Mouse (Mus musculus) intestine, embryonic 16.5 days (tissue): ENCODE results near the gene Atp8b4. TPM values are rescaled to one million over a fixed set of nuclear protein-coding genes. Genes with fewer than 3 reads are reported as not detected.

Experiments
- ATAC-seq: fragments of 200-750 bp; cut with Nextera tagmentation; 2 replicates; pipeline ENCODE4 v1.8.0; 2017; ENCODE audit warnings: moderate TSS enrichment, moderate library complexity
- H3K27ac ChIP-seq: fragments of 300-500 bp; sonication (generic); 2 replicates; pipeline ENCODE4 v1.5.1; 2014; ENCODE audit warnings: mild to moderate bottlenecking, low read length
- H3K27me3 ChIP-seq: fragments of 300-500 bp; sonication (generic); replicated peaks from 2 replicates; pipeline ENCODE4 v1.6.1; 2014; ENCODE audit warnings: low read length, control low read depth, mixed read lengths; ENCODE audit not compliant: control insufficient read depth, insufficient read depth
- H3K36me3 ChIP-seq: fragments of 300-500 bp; sonication (generic); 2 replicates; pipeline ENCODE4 v1.6.1; 2014; ENCODE audit warnings: low read length, control low read depth; ENCODE audit not compliant: control insufficient read depth, insufficient read depth
- H3K4me1 ChIP-seq: fragments of 300-500 bp; sonication (generic); 2 replicates; pipeline ENCODE4 v1.6.1; 2014; ENCODE audit warnings: low read length, control low read depth, mixed read lengths; ENCODE audit not compliant: control insufficient read depth, insufficient read depth
- H3K4me2 ChIP-seq: fragments of 300-500 bp; sonication (generic); 2 replicates; pipeline ENCODE4 v1.6.1; 2014; ENCODE audit warnings: low read depth, low read length, control low read depth
- H3K4me3 ChIP-seq: fragments of 300-500 bp; sonication (generic); 2 replicates; pipeline ENCODE4 v1.5.1; 2014; ENCODE audit warnings: mild to moderate bottlenecking, low read length
- H3K9ac ChIP-seq: fragments of 300-500 bp; sonication (generic); 2 replicates; pipeline ENCODE4 v1.6.1; 2014; ENCODE audit warnings: low read depth, low read length
- H3K9me3 ChIP-seq: fragments of 300-500 bp; sonication (generic); 2 replicates; pipeline ENCODE4 v1.6.1; 2016; ENCODE audit warnings: low read length, control low read depth; ENCODE audit not compliant: control insufficient read depth
- WGBS: fragments of 180-500 bp; shearing (Covaris S2); extraction: QIAGEN DNeasy Blood & Tissue Kit; methylation state at CpG from one replicate; pipeline ENCODE4 v1.1.7; 2014; 5-methylcytosine and 5-hydroxymethylcytosine counted together
- polyA plus RNA-seq: library from polyadenylated mRNA; unstranded; fragments of >200 nt; fragmentation: Nextera tagmentation; extraction: Ambion mirVana; gene quantifications from 2 replicates; pipeline ENCODE4 v1.2.1, GENCODE M21; 2015

The Atp8b4 gene
- polyA plus RNA-seq, 1 experiment from 2014 or later, result 0.46 TPM

GRCm38 (mm10) chr2:126485262-126486017 is 15.0 kb downstream of the Atp8b4 start:
- H3K4me2 ChIP-seq, result no peak overlapping the region
- no peak overlapping the region for H3K4me3 ChIP-seq
- no peaks in the 10 kb centered on the region for H3K27me3 ChIP-seq
- H3K9ac ChIP-seq, result no peak overlapping the region
- 67% methylated on average over 11 of the region's 11 CpGs for WGBS
- ATAC-seq, result no peak
- no peaks in the 10 kb centered on the region for H3K36me3 ChIP-seq
- H3K27ac ChIP-seq, result no peak overlapping the region
- H3K9me3 ChIP-seq, result no peaks in the 10 kb centered on the region
- H3K4me1 ChIP-seq, result no peaks in the 10 kb centered on the region

GRCm38 (mm10) chr2:126483337-126483736 is 17.1 kb downstream of the Atp8b4 start:
- Histone ChIP-seq H3K4me3 (no peak overlapping the region), H3K4me2 (no peak overlapping the region), H3K27ac (no peak overlapping the region), H3K9ac (no peak overlapping the region), H3K9me3 (no peaks in the 10 kb centered on the region), H3K36me3 (no peaks in the 10 kb centered on the region), H3K4me1 (no peaks in the 10 kb centered on the region), H3K27me3 (no peaks in the 10 kb centered on the region)
- 75% methylated on average over 6 of the region's 6 CpGs for WGBS
- no peak for ATAC-seq

GRCm38 (mm10) chr2:126477556-126477955 is 22.9 kb downstream of the Atp8b4 start:
- Histone ChIP-seq H3K27ac (no peak overlapping the region), H3K27me3 (no peaks in the 10 kb centered on the region), H3K9ac (no peak overlapping the region), H3K4me2 (no peak overlapping the region), H3K9me3 (no peaks in the 10 kb centered on the region), H3K4me1 (no peaks in the 10 kb centered on the region), H3K4me3 (no peak overlapping the region), H3K36me3 (no peaks in the 10 kb centered on the region)
- 82% methylated on average over 7 of the region's 7 CpGs for WGBS
- ATAC-seq, result no peak

GRCm38 (mm10) chr2:126475681-126476410 is 24.6 kb downstream of the Atp8b4 start:
- H3K4me2 ChIP-seq, result no peak overlapping the region
- 84% methylated on average over 11 of the region's 11 CpGs for WGBS

GRCm38 (mm10) chr2:126474019-126474418 is 26.5 kb downstream of the Atp8b4 start:
- H3K27ac ChIP-seq, result no peak overlapping the region
- no peak overlapping the region for H3K9ac ChIP-seq
- 92% methylated on average over 6 of the region's 6 CpGs for WGBS
- H3K9me3 ChIP-seq, result no peaks in the 10 kb centered on the region
- H3K4me2 ChIP-seq, result no peak overlapping the region
- H3K4me3 ChIP-seq, result no peak overlapping the region
- no peaks in the 10 kb centered on the region for H3K27me3 ChIP-seq
- no peaks in the 10 kb centered on the region for H3K4me1 ChIP-seq
- ATAC-seq, result no peak
- no peaks in the 10 kb centered on the region for H3K36me3 ChIP-seq

More at GRCm38 (mm10) chr2:126475681-126476410, 24.6 kb downstream of the Atp8b4 start:
- no peak overlapping the region for H3K9ac ChIP-seq
- H3K4me3 ChIP-seq, result no peak overlapping the region
- no peaks in the 10 kb centered on the region for H3K36me3 ChIP-seq
- no peaks in the 10 kb centered on the region for H3K4me1 ChIP-seq
- no peak overlapping the region for H3K27ac ChIP-seq
- no peaks in the 10 kb centered on the region for H3K27me3 ChIP-seq
- H3K9me3 ChIP-seq, result no peaks in the 10 kb centered on the region
- ATAC-seq, result no peak

- no peak overlapping the region for H3K4me2 ChIP-seq
- ATAC-seq, result no peak
- no peaks in the 10 kb centered on the region for H3K9me3 ChIP-seq
- H3K27ac ChIP-seq, result no peak overlapping the region; the same call in 1 of the 2 replicates
- WGBS, result 64% methylated on average over 5 of the region's 5 CpGs
- H3K36me3 ChIP-seq, result no peaks in the 10 kb centered on the region
- H3K4me1 ChIP-seq, result no peaks in the 10 kb centered on the region
- no peak overlapping the region for H3K4me3 ChIP-seq
- no peak overlapping the region for H3K9ac ChIP-seq
- H3K27me3 ChIP-seq, result no peaks in the 10 kb centered on the region
Observed at GRCm38 (mm10) chr2:126472836-126473235, 27.6 kb downstream of the Atp8b4 start.

- no peak overlapping the region for H3K4me3 ChIP-seq
- H3K9ac ChIP-seq, result no peak overlapping the region
- H3K4me1 ChIP-seq, result no peaks in the 10 kb centered on the region
- H3K36me3 ChIP-seq, result no peaks in the 10 kb centered on the region
- no peak for ATAC-seq
- no peaks in the 10 kb centered on the region for H3K27me3 ChIP-seq
- H3K4me2 ChIP-seq, result no peak overlapping the region
- 86% methylated on average over 4 of the region's 4 CpGs for WGBS
- no peaks in the 10 kb centered on the region for H3K9me3 ChIP-seq
- no peak overlapping the region for H3K27ac ChIP-seq
Observed at GRCm38 (mm10) chr2:126467790-126468189, 32.7 kb downstream of the Atp8b4 start.

GRCm38 (mm10) chr2:126466391-126467134 is 33.9 kb downstream of the Atp8b4 start:
- Histone ChIP-seq H3K27me3 (no peaks in the 10 kb centered on the region), H3K27ac (no peak overlapping the region), H3K9ac (no peak overlapping the region), H3K4me3 (no peak overlapping the region), H3K4me2 (no peak overlapping the region), H3K4me1 (no peaks in the 10 kb centered on the region), H3K9me3 (no peaks in the 10 kb centered on the region), H3K36me3 (no peaks in the 10 kb centered on the region)
- WGBS, result 74% methylated on average over 13 of the region's 13 CpGs
- ATAC-seq, result no peak

GRCm38 (mm10) chr2:126458661-126459060 is 41.8 kb downstream of the Atp8b4 start:
- no peak overlapping the region for H3K27ac ChIP-seq
- WGBS, result 95% methylated on average over 2 of the region's 2 CpGs
- H3K9ac ChIP-seq, result no peak overlapping the region
- H3K4me2 ChIP-seq, result no peak overlapping the region
- no peak for ATAC-seq
- H3K4me3 ChIP-seq, result no peak overlapping the region
- no peaks in the 10 kb centered on the region for H3K36me3 ChIP-seq
- H3K27me3 ChIP-seq, result no peaks in the 10 kb centered on the region
- no peaks in the 10 kb centered on the region for H3K4me1 ChIP-seq
- H3K9me3 ChIP-seq, result no peaks in the 10 kb centered on the region
